Mouse (Mus musculus) midbrain, embryonic 12.5 days (tissue): ENCODE data around the gene Gm21969. TPM values are rescaled to one million over a fixed set of nuclear protein-coding genes. Genes with fewer than 3 reads are reported as not detected.

Experiments
- ATAC-seq: fragments of 200-750 bp; cut with Nextera tagmentation; 2 replicates; pipeline ENCODE4 v1.8.0; 2017; ENCODE audit warnings: low read depth, moderate TSS enrichment, moderate library complexity; ENCODE audit not compliant: low FRiP score
- H3K27ac ChIP-seq: fragments of 300-500 bp; sonication (generic); replicated peaks from 2 replicates; pipeline ENCODE4 v1.5.1; 2016; ENCODE audit warnings: mild to moderate bottlenecking
- H3K27me3 ChIP-seq: fragments of 300-500 bp; sonication (generic); 2 replicates; pipeline ENCODE4 v1.6.1; 2016; ENCODE audit warnings: mild to moderate bottlenecking
- H3K36me3 ChIP-seq: fragments of 300-500 bp; sonication (generic); 2 replicates; pipeline ENCODE4 v1.6.1; 2016
- H3K4me1 ChIP-seq: fragments of 300-500 bp; sonication (generic); 2 replicates; pipeline ENCODE4 v1.6.1; 2016
- H3K4me2 ChIP-seq: fragments of 300-500 bp; sonication (generic); replicated peaks from 2 replicates; pipeline ENCODE4 v1.6.1; 2016; ENCODE audit warnings: mild to moderate bottlenecking, moderate library complexity
- H3K4me3 ChIP-seq: fragments of 300-500 bp; sonication (generic); 2 replicates; pipeline ENCODE4 v1.5.1; 2016; ENCODE audit warnings: mild to moderate bottlenecking
- H3K9ac ChIP-seq: fragments of 300-500 bp; sonication (generic); replicated peaks from 2 replicates; pipeline ENCODE4 v1.6.1; 2016; ENCODE audit warnings: mild to moderate bottlenecking, moderate library complexity
- H3K9me3 ChIP-seq: fragments of 300-500 bp; sonication (generic); 2 replicates; pipeline ENCODE4 v1.6.1; 2016; ENCODE audit warnings: mild to moderate bottlenecking
- WGBS: fragments of 180-500 bp; shearing (Covaris S2); methylation state at CpG from one replicate; pipeline ENCODE4 v1.1.7; 2016; 5-methylcytosine and 5-hydroxymethylcytosine counted together
- polyA plus RNA-seq: library from polyadenylated mRNA; unstranded; fragments of >200 nt; fragmentation: Nextera tagmentation; extraction: Ambion mirVana; gene quantifications from 2 replicates; pipeline ENCODE4 v1.2.1, GENCODE M21; 2016

Gm21969 gene
- polyA plus RNA-seq, 1 experiment from 2014 or later = not detected

DNA sequence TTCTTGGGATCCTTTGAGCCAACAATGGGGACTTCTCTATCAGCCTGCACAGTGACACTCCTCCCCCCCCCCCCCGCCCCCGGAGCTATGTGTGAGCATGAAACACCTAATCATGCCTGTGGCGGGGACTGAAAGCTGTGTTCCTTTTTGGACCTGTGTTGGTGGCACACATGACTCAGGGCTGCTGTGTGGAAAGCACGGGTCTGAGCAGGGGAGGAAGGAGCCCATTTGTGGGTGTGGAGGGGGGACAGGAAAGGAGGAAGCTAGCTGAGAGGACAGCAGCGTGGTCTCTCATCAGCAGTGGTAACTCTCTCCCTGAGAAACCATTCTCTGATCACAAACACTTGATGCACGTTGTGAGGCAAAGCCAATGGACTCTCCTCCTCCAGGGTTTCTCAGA, 37.8 kb downstream of the Gm21969 start:
- Histone ChIP-seq H3K4me1 (peaks cover 30% of the 10 kb centered on the region), H3K4me2 (no peak overlapping the region), H3K9me3 (no peaks in the 10 kb centered on the region), H3K27ac (no peak overlapping the region), H3K27me3 (peaks cover 38% of the 10 kb centered on the region), H3K9ac (no peak overlapping the region), H3K36me3 (no peaks in the 10 kb centered on the region), H3K4me3 (no peak overlapping the region)
- 63% methylated on average over 6 of the region's 6 CpGs for WGBS
- no peak for ATAC-seq

- no peak overlapping the region for H3K27ac ChIP-seq
- H3K9ac ChIP-seq = peak overlapping the region; percentile 50
- peaks cover 30% of the 10 kb centered on the region for H3K4me1 ChIP-seq
- peaks cover 4% of the 10 kb centered on the region for H3K36me3 ChIP-seq
- ATAC-seq = 0 out of 2 replicates have a peak, but pooled peaks have one; percentile 19
- 2% methylated on average over 30 of the region's 30 CpGs for WGBS
- peaks cover 38% of the 10 kb centered on the region for H3K27me3 ChIP-seq
- H3K9me3 ChIP-seq = no peaks in the 10 kb centered on the region
- peak overlapping the region; percentile 26 for H3K4me3 ChIP-seq
- peak overlapping the region; percentile 51 for H3K4me2 ChIP-seq
Measured at GRCm38 (mm10) chr4:139641829-139642425, 38.9 kb downstream of the Gm21969 start.

DNA sequence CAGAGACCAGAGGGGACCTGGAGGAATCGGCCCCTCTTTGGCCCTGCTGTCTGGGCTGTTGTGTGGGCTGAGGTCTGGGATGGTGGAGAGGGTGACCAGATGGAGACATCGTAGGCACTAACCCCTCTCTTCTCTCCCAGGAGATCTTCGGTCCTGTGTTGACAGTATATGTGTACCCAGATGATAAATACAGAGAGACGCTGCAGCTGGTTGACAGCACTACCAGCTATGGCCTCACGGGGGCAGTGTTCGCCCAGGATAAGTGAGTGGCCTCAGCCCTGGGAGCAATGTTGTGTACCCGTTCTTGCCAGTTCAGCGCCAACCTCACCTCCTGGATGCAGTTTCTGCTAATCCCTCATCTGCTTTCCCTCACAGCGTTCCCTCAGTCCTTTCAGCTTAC, 41.0 kb downstream of the Gm21969 start:
- no peak overlapping the region for H3K9ac ChIP-seq
- H3K4me1 ChIP-seq = peaks cover 30% of the 10 kb centered on the region
- H3K36me3 ChIP-seq = peaks cover 6% of the 10 kb centered on the region
- 0 out of 2 replicates have a peak, but pooled peaks have one; percentile 35 for ATAC-seq
- no peak overlapping the region for H3K27ac ChIP-seq
- H3K4me3 ChIP-seq = no peak overlapping the region
- peaks cover 38% of the 10 kb centered on the region for H3K27me3 ChIP-seq
- no peak overlapping the region for H3K4me2 ChIP-seq
- WGBS = 18% methylated on average over 9 of the region's 9 CpGs
- no peaks in the 10 kb centered on the region for H3K9me3 ChIP-seq

- H3K4me3 ChIP-seq = no peak overlapping the region
- no peak overlapping the region for H3K27ac ChIP-seq
- H3K27me3 ChIP-seq = peaks cover 20% of the 10 kb centered on the region
- no peak for ATAC-seq
- H3K9me3 ChIP-seq = no peaks in the 10 kb centered on the region
- peaks cover 6% of the 10 kb centered on the region for H3K36me3 ChIP-seq
- H3K4me2 ChIP-seq = no peak overlapping the region
- H3K9ac ChIP-seq = no peak overlapping the region
- WGBS = 84% methylated on average over 7 of the region's 7 CpGs
- H3K4me1 ChIP-seq = peaks cover 8% of the 10 kb centered on the region
Measured at GRCm38 (mm10) chr4:139646916-139647315, 43.9 kb downstream of the Gm21969 start.

- H3K36me3 ChIP-seq = peaks cover 6% of the 10 kb centered on the region
- H3K4me2 ChIP-seq = no peak overlapping the region
- no peak for ATAC-seq
- H3K4me1 ChIP-seq = no peaks in the 10 kb centered on the region
- no peaks in the 10 kb centered on the region for H3K9me3 ChIP-seq
- WGBS = 87% methylated on average over 15 of the region's 15 CpGs
- no peak overlapping the region for H3K9ac ChIP-seq
- H3K4me3 ChIP-seq = no peak overlapping the region
- 0 out of 2 replicates have a peak, but pooled peaks cover 5% of the 10 kb centered on the region for H3K27me3 ChIP-seq
- H3K27ac ChIP-seq = no peak overlapping the region
Measured at GRCm38 (mm10) chr4:139650086-139650743, 47.2 kb downstream of the Gm21969 start.

DNA sequence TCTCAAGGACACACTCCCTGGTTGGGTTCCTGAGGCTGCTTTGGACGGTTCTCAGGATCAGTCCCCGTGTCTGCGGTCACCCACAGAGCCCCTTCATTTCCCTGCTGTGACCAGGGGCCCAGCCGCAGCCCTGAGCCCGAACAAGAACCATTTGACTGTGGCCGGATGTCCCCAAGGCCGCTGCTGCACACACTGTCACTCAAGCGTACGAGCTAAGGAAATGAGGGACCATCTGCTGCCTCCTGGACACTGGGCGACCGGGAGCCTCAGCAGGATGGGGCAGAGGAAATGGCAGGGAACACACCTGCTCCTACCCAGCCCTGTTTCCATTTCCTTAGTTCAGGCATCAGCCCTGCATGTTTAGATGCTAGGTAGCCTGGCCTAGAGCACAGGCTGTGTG, 47.9 kb downstream of the Gm21969 start:
- H3K36me3 ChIP-seq = peaks cover 6% of the 10 kb centered on the region
- no peaks in the 10 kb centered on the region for H3K9me3 ChIP-seq
- H3K4me1 ChIP-seq = no peaks in the 10 kb centered on the region
- 0 out of 2 replicates have a peak, but pooled peaks cover 5% of the 10 kb centered on the region for H3K27me3 ChIP-seq
- H3K9ac ChIP-seq = no peak overlapping the region
- no peak overlapping the region for H3K27ac ChIP-seq
- WGBS = 73% methylated on average over 11 of the region's 11 CpGs
- H3K4me2 ChIP-seq = no peak overlapping the region
- ATAC-seq = no peak
- H3K4me3 ChIP-seq = no peak overlapping the region

DNA sequence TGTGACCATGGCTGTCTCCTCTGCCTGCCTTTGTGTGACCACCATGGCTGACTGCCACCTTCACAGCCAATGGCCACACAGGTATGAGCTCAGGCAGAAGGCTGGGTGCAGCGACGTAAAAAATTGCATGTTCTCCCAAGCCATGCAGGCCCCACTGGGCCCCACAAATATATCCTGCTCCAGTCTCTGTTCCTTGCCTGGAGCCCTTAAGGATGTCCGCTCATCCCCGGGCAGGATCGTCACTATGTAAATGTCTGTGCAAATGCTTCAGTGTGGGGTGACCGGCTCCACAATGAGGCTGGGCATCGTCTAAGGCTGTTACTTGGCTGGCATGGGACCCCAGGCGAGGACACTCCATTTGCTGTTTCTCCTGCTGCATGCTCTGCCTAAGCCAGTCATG, 50.3 kb downstream of the Gm21969 start, which contains the start of gene Tas1r2:
Gene Tas1r2, plus strand, starts transcription at position 301 of the 400 bp plus-strand sequence.
- Histone ChIP-seq H3K4me2 (no peak within 1 kb of the TSS), H3K4me1 (no peaks in the 10 kb centered on the region), H3K4me3 (no peak within 1 kb of the TSS), H3K27ac (no peak within 1 kb of the TSS), H3K9me3 (no peaks in the 10 kb centered on the region), H3K9ac (no peak within 1 kb of the TSS), H3K27me3 (0 out of 2 replicates have a peak, but pooled peaks cover 5% of the 10 kb centered on the region), H3K36me3 (no peaks in the 10 kb centered on the region)
- no peak for ATAC-seq
- WGBS = 88% methylated on average over 8 of the region's 8 CpGs

DNA sequence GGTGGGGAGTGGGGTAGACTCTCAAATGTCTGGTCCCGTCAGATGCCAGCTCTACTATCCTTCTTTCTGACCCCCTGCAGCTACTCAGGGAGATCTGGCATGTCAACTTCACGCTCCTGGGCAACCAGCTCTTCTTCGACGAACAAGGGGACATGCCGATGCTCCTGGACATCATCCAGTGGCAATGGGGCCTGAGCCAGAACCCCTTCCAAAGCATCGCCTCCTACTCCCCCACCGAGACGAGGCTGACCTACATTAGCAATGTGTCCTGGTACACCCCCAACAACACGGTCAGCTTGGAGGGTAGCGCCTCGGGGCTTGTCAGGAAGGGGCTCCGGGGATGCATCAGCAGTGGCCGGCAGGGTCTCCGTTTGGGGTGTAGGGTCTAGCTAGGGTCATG, 58.9 kb downstream of the Gm21969 start:
- no peaks in the 10 kb centered on the region for H3K9me3 ChIP-seq
- WGBS = 92% methylated on average over 14 of the region's 14 CpGs
- H3K9ac ChIP-seq = no peak overlapping the region
- H3K4me2 ChIP-seq = no peak overlapping the region
- no peaks in the 10 kb centered on the region for H3K4me1 ChIP-seq
- H3K27me3 ChIP-seq = no peaks in the 10 kb centered on the region
- no peak overlapping the region for H3K27ac ChIP-seq
- ATAC-seq = no peak
- H3K4me3 ChIP-seq = no peak overlapping the region
- no peaks in the 10 kb centered on the region for H3K36me3 ChIP-seq

- ATAC-seq = no peak
- H3K4me1 ChIP-seq = peaks cover 6% of the 10 kb centered on the region; the same call in 1 of the 2 replicates
Measured at GRCm38 (mm10) chr4:139667632-139668031, 64.6 kb downstream of the Gm21969 start.

DNA sequence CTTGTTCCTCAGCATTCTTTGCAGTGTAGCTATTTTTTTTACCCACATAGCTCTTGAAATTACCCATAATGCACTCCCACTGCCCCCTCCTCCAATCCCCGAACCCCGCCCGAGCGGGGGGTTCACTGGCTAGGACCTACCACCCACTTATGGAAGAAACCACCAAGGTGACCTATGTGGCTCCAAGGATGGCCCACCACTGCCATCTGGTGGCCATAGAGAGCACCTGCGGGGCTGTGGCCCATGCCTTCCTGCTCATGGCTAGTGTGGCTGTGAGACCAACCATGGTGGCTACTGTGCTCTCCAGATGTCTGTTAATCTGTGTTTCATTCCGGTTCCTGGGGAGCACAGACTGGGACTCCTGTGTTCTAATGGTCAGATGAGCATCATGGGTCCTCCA, 66.9 kb downstream of the Gm21969 start:
- Histone ChIP-seq H3K27ac (no peak overlapping the region), H3K4me1 (peaks cover 6% of the 10 kb centered on the region; the same call in 1 of the 2 replicates), H3K36me3 (no peaks in the 10 kb centered on the region), H3K4me3 (no peak overlapping the region), H3K27me3 (peaks cover 5% of the 10 kb centered on the region), H3K4me2 (no peak overlapping the region), H3K9ac (no peak overlapping the region), H3K9me3 (no peaks in the 10 kb centered on the region)
- peak; percentile 49; the same call in 1 of the 2 replicates for ATAC-seq
- WGBS = 25% methylated on average over 6 of the region's 6 CpGs

More at GRCm38 (mm10) chr4:139667632-139668031, 64.6 kb downstream of the Gm21969 start:
- H3K4me2 ChIP-seq = no peak overlapping the region
- H3K36me3 ChIP-seq = no peaks in the 10 kb centered on the region
- WGBS = 58% methylated on average over 6 of the region's 6 CpGs
- no peak overlapping the region for H3K4me3 ChIP-seq
- no peak overlapping the region for H3K9ac ChIP-seq
- no peaks in the 10 kb centered on the region for H3K9me3 ChIP-seq
- no peaks in the 10 kb centered on the region; the same call in 1 of the 2 replicates for H3K27me3 ChIP-seq
- H3K27ac ChIP-seq = no peak overlapping the region

DNA sequence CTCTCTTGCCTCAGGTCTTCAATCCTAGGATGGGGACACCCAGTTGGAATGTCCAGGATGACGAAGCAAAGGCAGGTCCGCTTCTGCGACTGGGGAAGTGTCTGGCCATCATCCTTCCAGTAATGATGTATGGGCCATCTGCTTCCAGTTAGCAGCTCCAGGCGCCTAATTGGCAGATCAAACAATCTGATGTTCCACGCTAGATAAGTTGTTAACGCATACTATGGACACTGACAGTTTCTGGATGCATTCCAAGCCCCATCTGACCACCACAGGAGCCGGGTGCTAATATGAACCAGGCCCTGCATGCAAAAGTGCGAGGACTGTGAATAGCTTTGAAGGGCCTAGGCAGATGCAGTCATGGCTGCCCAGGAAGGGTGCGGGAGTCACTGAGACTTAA, 72.7 kb downstream of the Gm21969 start:
- H3K27ac ChIP-seq = no peak overlapping the region
- 76% methylated on average over 9 of the region's 9 CpGs for WGBS
- no peaks in the 10 kb centered on the region for H3K36me3 ChIP-seq

More for the DNA sequence above, 72.7 kb downstream of the Gm21969 start:
- ATAC-seq = no peak
- H3K4me1 ChIP-seq = 0 out of 2 replicates have a peak, but pooled peaks cover 4% of the 10 kb centered on the region
- H3K9ac ChIP-seq = no peak overlapping the region
- peaks cover 12% of the 10 kb centered on the region for H3K27me3 ChIP-seq
- H3K9me3 ChIP-seq = peaks cover 12% of the 10 kb centered on the region; the same call in 1 of the 2 replicates
- no peak overlapping the region for H3K4me3 ChIP-seq
- no peak overlapping the region for H3K4me2 ChIP-seq
